Mouse (Mus musculus) lung, postnatal 0 days (tissue): ENCODE measurements at regions not wholly inside any gene's neighbourhood (a gene's known extent, or its start where the extent isn't known, plus 50 kb on each side); places are given as distances from the start of the nearest gene placed in this dataset.

ENCODE experiments used
- CTCF ChIP-seq: IDR thresholded peaks from 2 replicates; pipeline ENCODE4 v1.5.1; 2016; ENCODE audit warnings: antibody characterized with exemption, mild to moderate bottlenecking
- EP300 ChIP-seq: IDR thresholded peaks from 2 replicates; pipeline ENCODE4 v1.6.1; 2016; ENCODE audit warnings: antibody characterized with exemption, mild to moderate bottlenecking, control low read depth

DNA sequence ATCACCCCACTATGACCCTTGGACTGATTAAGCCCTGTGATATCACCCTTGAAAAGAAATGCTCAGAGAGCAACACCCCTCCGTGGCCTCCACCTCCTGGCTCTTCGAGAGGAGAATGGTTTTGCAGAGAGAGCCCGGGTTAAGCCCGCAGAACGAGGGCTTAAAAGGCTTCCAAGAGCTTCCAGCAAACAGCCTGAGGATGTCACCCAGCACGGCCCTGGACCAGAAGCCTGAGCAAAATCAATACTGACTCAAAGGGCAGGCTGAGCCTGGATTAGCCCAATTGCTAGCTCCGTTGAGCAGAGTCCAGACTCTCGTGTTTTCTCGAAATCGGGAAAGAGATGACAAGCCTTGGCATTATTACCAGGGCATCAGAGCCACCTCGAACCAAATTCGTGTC is 211.3 kb upstream of the Ajap1 start:
- TF ChIP-seq CTCF (no peak), EP300 (no peak)
